Mouse (Mus musculus) Muller cell, postnatal 12 days (primary cell): ENCODE measurements around the gene Gm14322.
"Not testable (repeated sequence)": the region's sequence is repeated elsewhere in the genome, so short reads cannot be mapped to it uniquely, and the experiment has no call there.

ENCODE experiments used
- DNase-seq: peaks from one replicate; pipeline ENCODE4 v3.0.0-alpha.2; 2015; ENCODE audit errors: inconsistent ontology term

Gene Gm14322

GRCm38 (mm10) chr2:177758941-177759558 is at the start of gene Gm14322:
Gene Gm14322 (plus strand): TSS chr2:177759288.
- DNase-seq: peak; percentile 50

GRCm38 (mm10) chr2:177741487-177741886 is 17.6 kb upstream of the Gm14322 start:
- not testable (repeated sequence) for DNase-seq

GRCm38 (mm10) chr2:177787351-177787750 is 28.3 kb downstream of the Gm14322 start:
- not testable (repeated sequence) for DNase-seq

- DNase-seq: not testable (repeated sequence)
These were observed 47.1 kb downstream of the Gm14322 start for GRCm38 (mm10) chr2:177806170-177806569.
